Mouse (Mus musculus) retina, embryonic 14.5 days (tissue): ENCODE measurements at regions not wholly inside any gene's neighbourhood (a gene's known extent, or its start where the extent isn't known, plus 50 kb on each side); places are given as distances from the start of the nearest gene placed in this dataset.

Experiments
- DNase-seq: peaks from one replicate; pipeline ENCODE4 v3.0.0-alpha.2; 2015; ENCODE audit warnings: low spot score

DNA sequence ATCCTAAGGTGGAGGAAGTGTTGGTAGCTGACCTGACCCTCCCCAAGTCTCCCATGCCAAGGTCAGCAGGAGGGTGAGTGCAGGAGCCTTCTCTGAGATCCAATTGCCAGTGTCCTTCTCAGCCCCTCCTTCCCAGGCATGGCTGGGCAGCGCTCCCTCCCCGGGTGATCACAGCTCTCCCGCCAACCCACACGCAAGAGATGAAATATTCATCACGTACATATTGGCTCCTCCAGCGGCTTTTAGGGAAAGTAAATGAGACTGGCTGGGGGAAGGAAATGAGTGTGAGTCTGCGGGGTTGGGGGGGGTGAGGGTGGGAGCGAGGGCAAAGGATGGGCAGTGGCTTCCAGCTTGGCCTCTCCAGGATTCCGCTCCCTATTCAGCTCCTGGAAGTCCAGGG lies 113.0 kb upstream of the Lhx1 start:
- no peak for DNase-seq

DNA sequence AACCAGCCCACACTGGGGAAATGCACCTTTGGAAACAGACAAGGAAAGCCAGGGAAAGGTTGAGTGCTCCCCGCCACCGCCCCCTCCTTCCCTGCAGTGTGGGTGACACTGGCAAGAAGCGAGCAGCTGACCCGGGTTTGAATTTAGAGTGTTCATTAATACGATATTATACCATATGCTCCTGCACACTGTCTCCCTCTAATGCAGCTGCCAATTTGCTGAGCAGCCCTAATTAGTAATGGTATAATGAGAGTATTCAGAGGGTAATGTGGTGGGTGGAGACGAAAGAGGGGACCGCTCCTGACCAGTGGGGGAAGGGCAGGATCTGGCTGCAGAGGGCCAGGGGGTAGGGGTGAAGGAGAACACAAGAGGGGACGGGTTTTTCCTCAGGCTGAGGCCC lies 111.9 kb upstream of the Lhx1 start:
- peak; percentile 58 for DNase-seq

- DNase-seq = no peak
Measured at GRCm38 (mm10) chr11:84634990-84635389, 109.7 kb upstream of the Lhx1 start.

DNA sequence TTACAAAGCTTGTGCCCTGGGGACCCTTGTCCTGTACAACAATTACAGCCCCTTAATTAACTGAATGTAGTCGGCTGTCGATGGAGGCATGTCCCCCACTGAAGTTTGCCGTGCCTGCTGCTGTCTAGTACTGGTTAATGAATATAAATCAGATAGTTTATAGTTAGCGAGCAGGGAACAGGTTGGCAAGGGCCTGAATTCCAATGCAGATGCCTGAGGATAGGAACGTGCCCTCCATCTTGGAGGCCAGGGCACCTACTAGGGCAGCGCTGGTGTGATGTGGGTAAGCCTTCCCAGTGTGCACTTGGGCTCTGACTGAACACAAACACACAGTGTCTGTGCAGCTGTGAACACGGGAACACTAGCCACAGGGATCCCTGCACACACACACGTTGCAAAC lies 108.0 kb upstream of the Lhx1 start:
- no peak for DNase-seq

- DNase-seq = no peak
Measured at GRCm38 (mm10) chr11:84628111-84628510, 102.8 kb upstream of the Lhx1 start.

GRCm38 (mm10) chr11:84627685-84628084 lies 102.3 kb upstream of the Lhx1 start:
- DNase-seq = no peak

DNA sequence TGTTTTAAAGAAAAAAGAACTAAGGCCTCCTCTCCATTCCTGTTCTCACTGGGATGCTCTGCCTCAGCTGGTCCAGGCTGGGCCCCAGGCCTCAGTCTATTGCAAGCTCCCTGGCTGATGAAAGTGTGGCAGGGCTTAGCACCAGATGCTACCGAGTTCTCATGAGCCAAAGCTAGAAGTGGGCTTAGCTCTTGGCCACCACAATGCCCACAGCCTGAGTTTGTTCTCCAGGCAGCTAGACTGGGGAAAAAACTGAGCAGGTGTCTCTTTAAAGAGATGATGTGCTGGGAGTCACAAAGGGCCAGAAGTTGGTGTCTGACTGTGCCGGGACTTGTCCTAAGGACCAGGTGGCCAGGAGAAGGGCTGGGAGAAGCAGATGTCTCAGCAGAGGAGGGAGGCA lies 101.9 kb upstream of the Lhx1 start:
- no peak for DNase-seq

DNA sequence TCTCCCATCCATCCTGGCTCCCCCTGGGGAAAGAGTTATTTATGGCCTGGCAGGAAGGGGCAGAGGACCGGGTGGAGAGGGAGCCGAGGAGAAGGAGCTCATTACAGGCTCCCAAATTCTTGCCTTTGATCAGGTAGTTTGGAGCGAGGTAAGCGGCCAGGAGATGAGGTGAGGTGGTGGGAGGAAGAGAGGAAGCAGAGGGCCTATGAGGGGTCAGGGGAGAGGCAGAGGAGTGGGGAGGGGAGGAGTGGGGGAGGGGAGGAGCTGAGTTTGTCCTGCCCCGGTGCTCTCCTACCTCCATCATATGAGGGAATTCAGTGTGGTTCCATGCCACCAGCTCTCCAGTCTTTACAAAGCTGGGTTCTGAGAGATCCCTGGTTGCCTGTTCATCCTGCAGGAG lies 98.8 kb upstream of the Lhx1 start:
- no peak for DNase-seq

DNA sequence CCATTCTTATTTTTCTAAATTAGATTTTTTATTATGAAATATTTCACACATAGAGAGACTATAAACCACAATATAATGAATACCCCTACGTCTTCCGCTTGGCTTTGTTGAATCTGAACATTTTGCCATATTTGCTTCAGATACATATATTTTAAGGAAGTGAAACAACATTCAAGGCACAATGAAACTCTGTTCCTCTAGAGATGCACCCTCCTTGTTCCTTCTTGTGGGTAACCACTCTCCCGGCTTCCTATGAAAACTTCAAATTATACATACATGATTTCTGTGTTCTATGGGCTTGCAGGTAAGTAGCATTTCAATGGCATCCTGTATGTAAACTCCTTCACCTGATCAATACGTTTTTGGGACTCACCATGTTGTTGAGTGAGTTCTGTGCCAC lies 94.4 kb upstream of the Lhx1 start:
- no peak for DNase-seq

GRCm38 (mm10) chr11:84618576-84618975 lies 93.2 kb upstream of the Lhx1 start:
- no peak for DNase-seq

GRCm38 (mm10) chr11:84612982-84613720 lies 87.8 kb upstream of the Lhx1 start:
- DNase-seq = no peak

GRCm38 (mm10) chr11:84611625-84611879 lies 86.2 kb upstream of the Lhx1 start:
- no peak for DNase-seq

GRCm38 (mm10) chr11:84610774-84611624 lies 85.7 kb upstream of the Lhx1 start:
- no peak for DNase-seq

DNA sequence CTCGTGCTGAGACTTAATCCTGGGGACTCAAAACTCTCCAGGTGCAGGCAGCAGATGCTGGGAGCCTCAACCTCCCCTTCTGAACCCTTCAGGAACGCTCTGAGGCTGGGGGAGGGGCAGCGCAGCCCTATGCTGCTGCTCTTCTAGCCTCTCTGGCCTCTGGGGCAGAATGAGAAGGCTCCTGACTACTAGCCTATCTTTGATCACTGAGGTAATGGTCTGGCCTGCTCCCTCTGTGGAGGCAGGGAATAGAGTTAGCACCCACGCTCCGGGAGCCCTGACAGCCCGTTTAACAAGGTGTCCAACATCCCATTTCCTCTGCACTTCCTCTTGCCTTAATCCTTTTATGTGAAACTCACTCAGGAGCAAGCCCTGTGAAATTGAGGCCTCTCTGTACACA lies 79.4 kb upstream of the Lhx1 start:
- DNase-seq = peak; percentile 34

- no peak for DNase-seq
Measured at GRCm38 (mm10) chr11:84599267-84599841, 74.0 kb upstream of the Lhx1 start.

- no peak for DNase-seq
Measured at GRCm38 (mm10) chr11:84597572-84598295, 72.4 kb upstream of the Lhx1 start.

- DNase-seq = no peak
Measured at GRCm38 (mm10) chr11:84592715-84593339, 67.5 kb upstream of the Lhx1 start.

- no peak for DNase-seq
Measured at GRCm38 (mm10) chr11:84587107-84587506, 61.8 kb upstream of the Lhx1 start.

DNA sequence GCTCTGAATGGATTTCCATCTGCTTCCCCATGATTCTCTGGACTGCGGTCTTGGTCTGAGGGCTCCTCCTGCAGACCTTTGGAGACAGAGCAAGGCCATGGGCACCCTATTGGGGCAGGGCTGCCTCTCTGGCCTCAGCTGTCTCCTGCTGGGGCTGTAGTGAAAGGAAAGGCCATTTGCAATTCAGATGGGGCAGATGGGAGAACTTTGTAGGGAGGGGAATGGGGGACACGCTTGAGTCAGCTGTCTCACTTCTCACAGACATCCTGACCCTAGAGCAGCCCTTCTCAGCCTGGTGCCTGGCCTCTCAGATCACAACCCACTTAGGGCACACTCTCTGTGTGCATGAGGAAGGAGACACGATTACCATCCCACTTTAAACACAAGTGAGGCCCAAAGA lies 60.3 kb upstream of the Lhx1 start:
- no peak for DNase-seq

GRCm38 (mm10) chr11:84578805-84579541 lies 53.6 kb upstream of the Lhx1 start:
- peak; percentile 64 for DNase-seq
